Mouse (Mus musculus): ENCODE measurements around the gene Cpa4. TPM values are rescaled to one million over a fixed set of nuclear protein-coding genes. Genes with fewer than 3 reads are reported as not detected.

The Cpa4 gene
- polyA plus RNA-seq, 2 experiments from 2014 or later = not detected

DNA sequence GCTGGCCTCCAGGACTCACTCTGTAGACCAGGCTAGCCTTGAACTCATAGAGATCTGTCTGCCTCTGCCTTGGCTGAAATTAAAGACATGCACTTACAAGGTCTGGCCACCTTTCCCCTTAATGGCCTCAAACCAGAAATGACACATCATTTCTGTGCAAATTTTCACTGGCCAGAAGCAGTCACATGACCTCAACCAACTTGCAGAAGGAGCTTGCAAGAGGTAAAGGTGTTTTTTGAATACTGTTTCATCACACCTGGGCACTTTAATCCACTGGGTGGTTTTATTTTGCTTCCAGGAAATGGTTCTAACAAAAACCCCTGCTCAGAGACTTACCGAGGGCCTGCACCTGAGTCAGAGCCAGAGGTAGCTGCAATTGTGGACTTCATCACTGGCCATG lies 61.8 kb downstream of the Cpa4 start:
- ATAC-seq = no peak

GRCm38 (mm10) chr6:30635361-30635862 lies 67.2 kb downstream of the Cpa4 start:
- ATAC-seq = no peak

DNA sequence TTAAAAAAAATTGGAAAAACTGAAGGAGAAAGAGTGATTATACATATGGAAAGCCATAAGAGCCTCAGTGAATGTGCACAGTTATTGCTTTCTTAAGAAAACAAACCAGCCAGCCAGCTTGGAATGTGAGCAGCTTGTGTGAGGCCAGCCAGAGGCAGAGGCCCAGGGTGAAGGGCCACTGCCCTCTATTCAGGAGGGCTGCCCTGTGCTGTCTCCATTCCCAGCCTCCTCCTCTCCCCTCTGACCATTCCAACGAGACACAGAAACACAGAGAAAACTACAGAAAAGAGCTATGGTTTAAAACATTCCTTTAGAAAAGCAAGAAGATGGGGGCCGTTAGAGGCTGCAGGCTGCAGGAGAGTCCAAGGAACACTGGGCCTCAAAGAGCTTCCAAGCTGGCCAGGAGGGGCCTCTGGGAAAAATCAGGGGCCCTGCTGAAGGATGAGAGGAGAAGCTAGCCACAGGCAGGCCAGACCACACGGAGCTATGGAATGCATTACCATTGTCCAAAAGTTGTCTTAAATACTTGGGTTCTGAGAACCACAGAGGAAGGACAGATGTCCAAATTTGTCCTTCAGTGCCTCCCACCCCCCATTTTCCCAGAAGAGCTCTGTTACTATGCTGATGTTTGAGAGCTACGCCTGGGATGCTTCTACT lies 68.1 kb downstream of the Cpa4 start:
- no peak for ATAC-seq

- ATAC-seq = no peak
These were observed 70.6 kb downstream of the Cpa4 start, which contains the start of gene Cpa1 for GRCm38 (mm10) chr6:30638674-30639268. Gene Cpa1 (plus strand): TSS chr6:30639218.

Other genes with a start within 250 kb of the Cpa4 start
- 10 to 100 TPM; 47.5 to 63.3 TPM for gene Zc3hc1, start 177.3 kb upstream of the Cpa4 start, polyA plus RNA-seq (2017; shearing (Covaris generic))
- 1 to 10 TPM; 2.4 to 3.4 TPM for gene Klhdc10, start 166.5 kb upstream of the Cpa4 start, polyA plus RNA-seq (2017; shearing (Covaris generic))
- gene Tmem209, start 58.6 kb upstream of the Cpa4 start, polyA plus RNA-seq (2017; shearing (Covaris generic)) = 10 to 100 TPM; 59.9 to 60.8 TPM
- gene Ssmem1, start 58.5 kb upstream of the Cpa4 start, polyA plus RNA-seq (2017; shearing (Covaris generic)) = not detected
- 1 to 10 TPM; 1.0 to 1.2 TPM for gene Cpa2, start 26.8 kb upstream of the Cpa4 start, polyA plus RNA-seq (2017; shearing (Covaris generic))
- gene Cpa5, start 42.6 kb downstream of the Cpa4 start, polyA plus RNA-seq (2017; shearing (Covaris generic)) = not detected
- not detected for gene Cpa1, start 70.8 kb downstream of the Cpa4 start, polyA plus RNA-seq (2017; shearing (Covaris generic))
- gene Cep41, start 125.4 kb downstream of the Cpa4 start, polyA plus RNA-seq (2017; shearing (Covaris generic)) = 10 to 100 TPM; 11.3 to 12.6 TPM
- gene Mest, start 155.2 kb downstream of the Cpa4 start, polyA plus RNA-seq (2017; shearing (Covaris generic)) = 1 to 10 TPM; 1.2 to 1.6 TPM